Mouse (Mus musculus) adipocyte (in vitro differentiated cells): ENCODE measurements around the gene Tlx2.

Experiments
- DNase-seq: peaks from one replicate; pipeline ENCODE4 v3.0.0-alpha.2; 2016; ENCODE audit warnings: low spot score

The Tlx2 gene

GRCm38 (mm10) chr6:83023786-83024185, 46.3 kb downstream of the Tlx2 start:
- DNase-seq: no peak

DNA sequence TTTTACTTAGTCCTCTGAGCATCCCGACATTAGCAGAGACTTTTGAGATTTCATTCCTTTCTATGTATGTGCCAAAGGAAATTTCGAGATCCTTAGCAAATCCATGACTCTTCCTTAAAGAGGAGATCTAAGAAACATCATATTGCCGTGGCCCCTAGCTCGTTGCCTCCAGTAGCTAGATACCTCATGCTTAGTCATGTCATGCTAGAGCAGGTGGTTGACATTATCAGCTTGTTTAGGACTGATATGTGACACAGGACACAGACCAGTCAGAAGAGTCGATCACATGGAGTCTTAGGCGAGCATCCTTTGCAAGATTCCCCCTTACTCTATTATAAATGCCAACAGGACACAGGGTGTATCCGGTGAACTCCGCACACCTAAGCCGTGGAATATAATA, 47.1 kb downstream of the Tlx2 start:
- DNase-seq: no peak

GRCm38 (mm10) chr6:83020836-83021593, 49.1 kb downstream of the Tlx2 start:
- peak; percentile 43 for DNase-seq

DNA sequence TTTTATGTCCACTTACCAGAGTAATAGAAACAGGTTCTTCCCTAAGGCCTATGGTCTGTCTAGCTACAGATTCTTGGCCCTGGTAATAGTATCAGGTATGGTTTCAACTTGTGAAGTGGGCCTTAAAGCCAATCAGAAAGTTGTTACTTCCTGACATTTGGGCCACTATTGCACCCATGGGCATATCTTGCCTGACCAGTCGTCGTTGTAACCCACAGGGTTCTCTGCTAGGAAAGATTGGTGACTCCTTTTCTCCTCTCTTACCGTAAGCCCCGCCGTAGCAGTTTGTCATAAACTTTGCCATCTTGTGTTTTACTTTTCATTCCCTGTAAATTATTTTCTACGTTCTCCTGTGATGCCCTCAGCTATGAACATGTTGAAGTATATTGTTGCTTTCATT, 50.0 kb downstream of the Tlx2 start:
- DNase-seq: no peak

GRCm38 (mm10) chr6:83019044-83019443, 51.0 kb downstream of the Tlx2 start:
- DNase-seq: no peak
